Mouse (Mus musculus) telencephalon, adult 2 months (tissue): ENCODE measurements around the gene Larp4b.

Experiments used
- DNase-seq: peaks from one replicate; pipeline ENCODE4 v3.0.0-alpha.2; 2011; ENCODE audit warnings: low read depth, low spot score

The Larp4b gene

DNA sequence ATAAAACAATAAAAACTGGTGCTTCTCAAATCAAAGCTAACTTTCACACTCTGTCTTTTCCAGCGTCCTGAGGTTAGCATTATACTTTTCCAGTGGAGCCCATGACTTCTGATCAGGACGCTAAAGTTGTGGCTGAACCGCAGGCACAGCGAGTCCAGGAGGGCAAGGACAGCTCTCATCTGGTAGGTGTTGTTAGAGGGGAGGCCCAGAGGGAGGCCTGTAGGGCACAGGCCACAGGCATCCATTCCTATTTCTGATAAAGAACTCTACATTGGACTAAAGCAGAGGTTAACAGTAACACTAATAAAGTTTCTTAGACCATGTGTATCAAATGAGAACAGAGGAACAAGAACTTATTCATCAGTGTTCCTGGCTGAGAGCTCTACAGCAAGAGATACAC, 28.4 kb downstream of the Larp4b start:
- DNase-seq, result no peak

DNA sequence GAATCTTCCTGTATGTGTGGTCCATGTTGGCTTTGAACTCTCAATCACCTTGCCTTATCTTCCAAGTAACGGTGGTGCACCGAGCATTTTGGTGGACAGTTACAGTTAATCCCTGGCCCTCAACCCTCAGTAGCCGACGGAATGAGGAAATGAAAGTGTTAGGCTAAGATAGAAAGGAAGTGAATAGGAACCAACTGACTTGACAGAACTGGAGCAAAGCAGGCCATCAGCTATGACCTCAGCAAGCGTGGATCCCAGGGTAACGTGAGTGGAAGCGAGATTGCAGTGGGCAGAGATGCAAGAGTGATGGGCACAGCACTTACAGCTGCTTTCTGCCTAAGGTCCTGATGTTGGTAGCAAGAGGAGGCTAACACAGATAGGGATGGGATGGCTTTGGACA, 31.5 kb downstream of the Larp4b start:
- no peak for DNase-seq

DNA sequence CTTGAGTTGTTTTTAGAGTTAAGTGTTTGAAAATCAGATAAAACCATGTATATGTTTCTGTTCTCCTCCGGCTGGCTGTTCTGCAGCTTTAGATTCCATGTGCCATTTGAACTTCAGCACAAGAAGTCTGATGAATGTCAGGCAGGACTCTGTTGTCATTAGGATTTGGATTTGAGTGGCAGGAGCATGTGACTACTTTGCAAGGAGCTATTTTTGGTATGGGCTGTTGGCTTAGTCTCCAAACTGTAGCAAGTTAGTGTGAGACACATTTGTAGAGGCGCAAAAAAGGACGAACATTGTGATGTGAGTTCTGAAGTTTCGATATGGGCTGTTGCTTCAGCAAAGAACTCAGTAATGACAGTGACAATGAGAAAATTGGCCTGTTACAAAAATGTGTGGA, 34.0 kb downstream of the Larp4b start:
- DNase-seq, result no peak

DNA sequence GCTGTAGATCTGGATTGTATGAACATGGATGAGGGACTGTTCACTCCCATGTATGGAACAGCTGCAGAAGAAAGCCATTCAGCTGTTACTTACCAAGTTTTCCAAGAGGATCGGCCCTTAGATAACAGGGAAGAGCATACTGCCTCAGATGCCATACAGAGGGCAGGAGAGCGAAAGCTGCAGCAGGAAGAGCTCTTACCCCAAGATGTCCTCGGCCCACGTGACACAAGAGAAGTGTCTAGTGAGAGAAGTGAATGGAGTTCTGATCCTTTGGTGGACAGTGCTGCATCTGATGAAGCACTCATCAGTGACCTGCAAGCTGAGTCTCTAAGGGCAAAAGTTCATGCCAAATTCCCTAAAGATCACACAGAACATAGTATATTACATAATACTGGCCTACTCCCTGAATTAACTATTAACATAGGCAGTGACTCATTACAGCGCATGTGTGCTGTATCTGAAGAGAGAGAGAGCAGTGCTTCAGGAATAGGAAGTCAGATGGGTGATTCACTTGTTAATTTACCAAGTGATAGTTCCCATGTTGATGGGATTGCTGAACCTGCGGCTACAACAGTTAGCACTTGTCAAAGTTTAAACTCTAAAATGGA, 35.1 kb downstream of the Larp4b start:
- DNase-seq, result no peak

DNA sequence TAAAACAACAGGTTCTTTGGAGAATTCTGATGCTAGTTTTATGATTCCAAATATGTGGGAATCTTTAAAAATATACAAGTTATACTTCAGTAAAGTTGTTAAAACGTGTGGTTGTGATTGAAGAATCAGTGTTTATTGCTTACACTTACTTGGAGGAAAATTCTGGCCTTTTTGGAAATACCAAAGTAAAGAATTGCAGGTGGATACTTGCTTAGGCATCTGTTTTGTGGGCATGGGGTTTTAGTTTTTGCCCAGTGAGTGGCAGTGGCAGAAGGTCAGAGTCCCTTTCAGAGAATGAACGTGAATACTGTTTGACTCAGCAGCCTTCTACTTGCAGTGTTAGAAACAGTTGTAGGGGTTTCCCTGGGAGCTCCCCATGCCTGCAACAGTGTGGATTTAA, 40.7 kb downstream of the Larp4b start:
- DNase-seq, result no peak

DNA sequence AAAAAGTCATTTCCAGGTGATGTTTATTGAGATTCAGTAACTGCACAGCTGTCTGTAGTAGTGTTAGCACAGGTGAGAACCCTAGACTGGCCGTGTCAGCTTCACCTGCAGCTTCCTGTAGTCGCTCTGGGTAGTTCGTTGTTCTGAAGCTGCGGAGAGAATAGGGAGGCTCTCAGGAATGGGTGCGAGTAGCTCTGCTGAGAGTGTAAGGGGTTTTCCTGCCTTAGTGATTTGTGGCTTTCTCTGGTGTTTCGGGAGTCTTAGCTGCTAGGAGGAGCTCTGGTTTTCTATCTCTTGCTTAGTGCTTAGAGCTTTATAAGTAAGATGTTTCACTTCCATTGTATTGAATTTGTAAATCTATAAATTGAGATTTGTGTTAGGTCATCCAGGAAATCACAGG, 42.4 kb downstream of the Larp4b start:
- no peak for DNase-seq

DNA sequence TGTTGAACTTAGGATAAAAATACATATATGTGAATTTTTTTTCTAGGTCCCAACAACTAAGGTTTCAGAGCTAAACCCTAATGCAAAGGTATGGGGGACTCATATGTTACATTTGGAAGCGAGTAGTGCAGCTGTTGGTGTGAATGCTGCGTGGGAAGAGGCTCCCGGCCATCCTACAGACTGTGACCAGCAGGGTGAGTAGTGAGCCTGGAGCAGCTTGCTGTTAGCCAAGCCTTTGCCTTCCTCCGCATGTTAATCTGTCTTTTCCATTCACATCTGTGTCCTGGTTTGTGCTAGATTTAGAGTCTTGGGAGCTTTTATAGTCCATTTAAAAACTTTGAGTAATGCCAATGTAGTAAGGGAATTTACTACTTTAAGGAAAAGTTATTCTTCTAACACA, 43.1 kb downstream of the Larp4b start:
- peak; percentile 58 for DNase-seq

DNA sequence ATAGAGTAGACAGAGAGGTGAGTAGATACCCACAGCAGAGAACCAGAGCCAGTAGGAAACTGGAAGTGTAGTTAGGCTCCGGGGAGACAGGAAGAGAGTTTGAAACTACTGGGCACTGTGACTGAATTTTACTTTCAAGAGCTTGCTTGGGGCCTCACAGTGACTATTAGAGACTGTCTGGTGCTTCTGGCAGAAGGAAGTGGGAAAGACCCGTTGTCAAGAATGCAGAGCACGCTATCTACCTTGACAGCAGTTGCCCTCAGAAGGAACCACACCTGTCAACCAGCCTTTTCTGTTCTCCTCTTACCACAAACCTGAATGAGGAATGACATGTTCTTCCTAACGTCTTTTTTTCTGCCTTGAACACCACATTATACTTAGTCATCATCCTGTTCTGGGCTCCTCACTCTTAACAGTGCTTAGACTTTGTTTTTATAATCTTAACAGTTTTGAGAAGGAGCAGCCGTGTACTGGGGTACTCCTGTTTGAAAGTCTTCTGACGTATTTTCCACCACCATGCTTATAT, 45.8 kb downstream of the Larp4b start:
- DNase-seq, result no peak

DNA sequence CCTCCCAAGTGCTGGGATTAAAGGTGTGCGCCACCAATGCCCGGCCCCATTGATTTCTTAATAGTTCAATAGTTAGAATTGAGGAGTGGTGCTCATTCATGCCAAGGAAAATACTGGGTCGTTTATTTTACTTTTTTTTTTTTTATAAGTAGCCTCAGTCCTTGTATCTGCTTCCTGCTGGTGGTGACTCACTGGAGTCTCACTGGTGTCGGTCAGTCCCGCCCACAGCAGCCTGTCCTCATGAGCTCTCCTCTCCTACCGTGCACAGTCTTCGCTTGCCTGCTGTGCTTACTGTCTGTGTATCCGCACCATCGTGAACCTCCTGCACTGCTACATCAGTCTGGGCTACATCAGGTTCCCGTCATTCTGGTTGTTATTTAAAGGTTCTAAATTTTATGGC, 46.5 kb downstream of the Larp4b start:
- no peak for DNase-seq

DNA sequence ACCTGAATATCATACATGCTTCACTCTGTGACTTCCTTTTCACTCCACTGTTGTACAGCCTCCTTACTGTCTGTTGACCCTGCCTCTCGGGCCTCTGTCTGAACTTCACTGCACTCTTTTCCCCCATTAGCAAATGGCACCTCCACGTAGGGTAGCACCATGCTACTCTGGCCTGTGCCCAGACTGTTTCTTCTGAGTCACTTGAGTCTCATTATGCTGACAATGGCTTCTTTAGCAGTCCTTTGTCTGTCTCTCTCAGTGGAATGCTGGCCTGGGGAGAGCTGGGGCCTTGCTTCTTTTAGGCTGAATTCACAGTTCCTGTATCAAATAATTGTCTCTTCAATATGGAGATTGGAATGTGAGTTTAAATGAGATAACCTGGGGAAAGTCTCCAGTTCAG, 48.7 kb downstream of the Larp4b start:
- DNase-seq, result no peak

DNA sequence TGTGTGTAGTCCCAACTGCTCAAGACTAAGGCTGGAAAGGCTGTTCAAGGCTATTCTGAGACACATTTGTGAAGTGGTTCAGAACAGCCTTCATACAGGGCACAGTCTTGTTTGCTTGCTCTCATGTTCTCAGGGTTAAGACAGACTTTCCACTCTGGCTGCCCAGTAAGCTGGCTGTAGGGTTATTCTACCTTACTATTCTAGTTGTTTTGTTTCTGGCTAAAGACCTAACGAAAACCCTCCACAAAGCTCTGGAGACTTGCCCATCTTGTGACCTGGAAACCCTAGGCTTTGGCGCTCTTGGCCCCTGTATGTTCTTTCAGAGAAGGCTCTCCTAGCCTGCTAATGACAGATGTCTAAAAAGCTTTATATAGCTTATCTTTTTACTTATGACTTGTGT, 55.1 kb downstream of the Larp4b start:
- no peak for DNase-seq

DNA sequence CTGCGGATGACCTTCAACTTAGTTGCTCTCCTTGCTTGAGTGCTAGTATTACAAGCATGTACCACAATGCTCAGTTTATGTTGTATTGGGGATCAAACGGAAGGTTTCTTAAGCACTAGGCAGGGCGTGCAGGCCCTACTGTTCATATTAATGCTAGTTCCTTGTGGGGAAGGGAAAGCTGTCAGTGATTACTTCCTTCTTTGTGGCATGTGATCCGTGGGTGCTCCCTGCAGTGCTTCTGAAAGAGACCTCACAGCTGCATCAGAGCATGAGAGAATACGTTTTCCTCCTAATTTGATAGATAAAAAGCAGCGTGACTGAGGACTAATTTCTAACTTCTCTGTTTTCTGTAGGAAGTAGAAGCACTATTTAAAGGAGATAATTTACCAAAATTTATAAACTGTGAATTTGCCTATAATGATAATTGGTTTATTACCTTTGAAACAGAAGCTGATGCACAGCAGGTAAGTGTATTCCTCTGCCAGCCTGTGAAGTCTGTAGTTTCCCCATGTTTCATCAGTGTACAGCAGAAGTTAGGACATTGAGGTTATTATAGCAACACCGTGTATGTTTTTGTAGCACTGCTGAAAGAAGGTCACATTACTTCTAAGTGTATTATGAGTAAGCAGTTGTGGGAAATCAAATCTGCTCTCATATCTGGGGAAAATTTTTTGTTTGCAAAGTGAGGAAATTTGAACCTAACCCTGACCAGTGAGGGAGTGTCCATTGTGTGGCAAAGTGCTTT, 56.0 kb downstream of the Larp4b start:
- DNase-seq, result peak; percentile 36

DNA sequence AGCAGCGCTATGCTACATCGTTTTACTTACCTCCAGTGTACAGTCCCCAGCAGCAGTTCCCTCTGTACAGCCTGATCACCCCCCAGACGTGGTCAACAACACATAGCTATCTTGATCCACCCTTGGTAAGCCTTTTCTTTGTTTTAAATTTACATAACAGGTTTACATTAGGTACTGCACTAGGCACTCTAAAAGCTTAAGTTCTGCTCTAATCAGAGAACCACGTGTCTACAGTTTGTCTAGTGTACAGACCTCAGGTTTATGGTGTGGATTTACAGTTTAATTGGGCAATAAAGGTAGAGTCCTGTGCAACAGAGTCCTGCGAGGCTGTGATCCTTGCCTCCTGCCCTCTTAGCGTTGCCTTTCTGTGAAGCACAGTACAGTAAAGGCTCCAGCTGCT, 57.4 kb downstream of the Larp4b start:
- DNase-seq, result no peak

DNA sequence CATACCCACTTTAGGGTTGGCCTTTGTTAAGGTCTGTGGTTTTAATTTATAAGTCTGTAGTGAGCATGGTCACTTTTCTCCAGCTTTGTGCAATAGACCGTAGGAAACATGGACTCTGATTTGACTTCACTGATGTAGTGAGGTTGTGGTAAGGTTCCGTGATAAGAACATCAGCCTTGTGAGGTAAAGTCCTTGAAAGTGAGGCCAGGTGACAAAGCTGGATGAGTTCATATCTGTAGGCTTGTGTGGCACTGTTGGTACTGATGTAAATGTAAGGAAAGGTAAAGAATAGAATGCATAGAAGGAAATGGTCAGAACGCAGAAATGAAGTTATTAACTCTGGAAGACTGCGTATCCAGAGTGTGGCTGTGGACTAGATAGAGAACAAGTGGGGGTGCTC, 57.9 kb downstream of the Larp4b start:
- no peak for DNase-seq

DNA sequence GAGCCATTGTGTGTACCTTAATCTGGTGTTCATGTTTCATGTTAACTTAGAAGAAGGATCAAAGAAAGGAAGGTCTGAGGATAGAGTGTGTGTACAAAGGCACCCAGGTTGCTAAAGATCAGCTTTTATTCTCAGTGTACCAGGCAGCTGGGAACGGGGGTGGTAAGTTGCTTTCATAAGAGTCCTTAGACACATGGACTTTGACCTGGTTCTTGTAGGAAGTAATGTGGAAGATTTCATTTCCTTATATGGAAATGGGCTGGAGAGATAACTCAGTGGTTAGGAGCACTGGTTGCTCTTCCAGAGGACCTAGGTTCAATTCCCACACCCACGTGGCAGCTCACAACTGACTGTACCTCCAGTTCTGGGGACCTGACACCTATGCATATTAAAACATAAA, 58.6 kb downstream of the Larp4b start:
- DNase-seq, result no peak

DNA sequence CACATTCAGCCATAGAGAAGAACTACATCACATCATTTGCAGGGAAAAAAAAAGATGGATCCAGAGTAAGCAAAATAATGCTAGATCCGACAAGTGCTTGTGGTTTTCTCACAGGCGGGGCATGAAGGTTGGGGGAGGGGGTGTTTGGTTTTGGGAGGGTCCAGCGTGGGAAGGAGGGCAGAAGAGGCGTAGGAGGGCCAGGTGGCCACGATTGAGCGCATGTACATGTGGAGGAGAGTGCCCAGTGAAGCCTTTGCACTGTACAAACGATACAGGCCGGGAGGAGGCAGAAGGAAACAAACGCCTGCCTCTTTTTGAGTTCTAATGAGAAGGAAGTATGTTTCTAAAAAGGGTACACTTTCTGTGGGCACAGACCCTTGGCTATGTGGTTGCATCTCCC, 60.1 kb downstream of the Larp4b start:
- no peak for DNase-seq

DNA sequence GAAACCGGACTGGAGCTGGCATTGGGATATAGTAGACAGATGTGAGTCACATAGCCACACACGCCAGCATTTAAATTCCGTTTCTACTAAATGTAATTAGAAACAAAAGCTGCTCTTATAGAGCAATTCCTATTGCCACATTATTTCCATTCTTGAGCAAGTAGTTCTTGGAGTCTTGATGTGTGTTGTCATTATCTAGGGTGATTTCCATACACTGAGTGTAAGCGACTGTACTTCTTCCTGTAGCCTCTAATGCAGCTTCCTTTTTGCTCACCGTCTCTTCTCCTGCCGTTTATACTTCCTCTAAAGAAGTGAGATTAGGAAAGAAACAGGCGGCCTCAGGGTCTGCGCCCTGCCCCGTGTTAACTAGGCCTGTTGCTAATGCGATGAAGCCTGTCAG, 65.6 kb downstream of the Larp4b start:
- no peak for DNase-seq

DNA sequence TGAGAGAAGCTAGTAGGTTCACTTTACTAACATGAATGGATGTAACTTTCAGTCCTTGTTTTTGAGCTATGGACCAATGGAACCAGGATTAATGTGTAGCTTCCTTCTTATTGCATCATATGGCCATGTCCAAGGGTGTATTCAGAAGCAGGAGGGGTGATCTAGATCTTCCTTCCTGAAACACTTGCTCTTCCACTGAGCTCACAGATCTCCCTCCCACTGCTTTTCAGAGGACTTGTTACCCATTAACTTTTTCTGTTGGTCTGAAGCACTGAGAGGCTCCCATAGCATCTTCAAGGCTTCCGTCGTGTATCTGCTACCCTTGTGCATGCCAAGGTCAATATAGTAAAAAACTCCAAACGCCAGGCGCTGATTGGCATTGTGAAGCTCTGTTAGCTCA, 69.2 kb downstream of the Larp4b start:
- DNase-seq, result no peak

DNA sequence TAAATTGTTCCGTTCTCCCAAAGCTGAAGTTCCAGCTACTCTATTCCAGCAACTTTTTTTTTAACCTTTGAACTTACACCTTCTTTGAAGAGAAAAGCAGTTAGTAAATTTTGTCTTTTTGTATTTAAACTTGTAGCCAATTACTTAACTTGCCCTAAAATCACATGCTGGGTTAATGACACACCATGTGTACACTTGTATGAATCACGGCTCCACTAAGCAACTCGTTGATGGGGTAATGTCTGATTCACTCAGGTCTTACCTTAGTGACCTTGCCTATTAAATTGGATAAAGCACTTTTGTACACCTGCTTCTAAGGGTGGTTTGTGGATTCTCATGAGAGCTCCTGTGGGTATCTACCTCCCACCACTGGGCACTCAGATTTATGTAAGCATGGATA, 74.2 kb downstream of the Larp4b start:
- DNase-seq, result no peak

DNA sequence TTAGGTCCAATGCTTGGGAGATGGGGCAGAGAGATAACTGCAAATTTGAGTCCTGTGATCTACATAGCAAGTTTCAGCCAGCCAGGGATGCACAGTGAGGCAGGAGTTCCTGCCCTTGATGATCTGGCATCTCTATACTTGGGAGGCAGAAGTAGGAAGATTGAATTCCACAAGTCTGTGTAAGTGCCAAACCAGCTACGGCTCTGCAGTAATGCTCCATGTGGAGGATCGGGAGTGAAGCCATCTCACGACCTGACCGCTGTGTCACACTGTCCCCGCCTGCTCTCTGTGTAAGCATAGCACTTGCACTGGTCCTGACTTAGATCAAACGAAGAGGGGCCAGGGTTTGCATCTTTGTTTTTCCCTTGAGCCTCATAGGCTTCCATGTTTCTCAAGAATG, 75.9 kb downstream of the Larp4b start:
- DNase-seq, result no peak

DNA sequence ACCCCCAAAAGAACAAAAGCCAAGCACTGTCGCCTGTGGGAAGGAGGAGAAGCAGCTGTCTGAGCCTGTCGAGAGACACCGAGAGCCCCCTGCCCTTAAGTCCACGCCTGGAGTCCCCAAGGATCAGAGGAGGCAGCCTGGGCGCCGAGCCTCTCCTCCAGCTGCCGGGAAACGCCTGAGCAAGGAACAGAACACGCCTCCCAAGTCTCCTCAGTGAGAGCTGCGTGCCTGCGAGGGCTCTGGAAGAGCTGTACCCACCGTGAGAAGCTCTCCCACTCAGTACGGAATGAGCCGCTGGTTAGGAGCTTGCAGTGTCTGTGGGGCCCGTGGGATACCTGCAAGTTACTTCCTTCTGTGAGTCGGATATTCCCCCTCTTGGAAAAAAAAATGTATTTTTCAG, 77.0 kb downstream of the Larp4b start:
- no peak for DNase-seq

DNA sequence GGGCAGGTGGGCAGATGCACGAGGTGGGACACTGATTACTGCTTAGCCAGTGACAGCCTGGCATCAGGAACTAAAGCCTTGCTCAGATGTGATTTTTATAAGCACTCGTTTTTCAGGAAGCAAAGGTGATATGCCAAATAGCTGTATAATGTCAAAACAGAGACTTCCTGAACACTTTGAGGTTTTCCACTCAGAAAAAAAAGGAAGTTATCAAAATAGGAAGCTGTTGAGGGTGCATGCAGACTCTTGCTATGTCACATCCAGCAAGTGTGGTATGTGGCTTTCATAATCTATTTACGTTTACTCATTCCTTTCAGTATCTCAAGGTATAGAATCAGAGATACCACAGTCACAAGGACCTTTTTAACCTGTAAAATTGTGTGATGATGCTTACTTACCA, 79.7 kb downstream of the Larp4b start:
- no peak for DNase-seq

DNA sequence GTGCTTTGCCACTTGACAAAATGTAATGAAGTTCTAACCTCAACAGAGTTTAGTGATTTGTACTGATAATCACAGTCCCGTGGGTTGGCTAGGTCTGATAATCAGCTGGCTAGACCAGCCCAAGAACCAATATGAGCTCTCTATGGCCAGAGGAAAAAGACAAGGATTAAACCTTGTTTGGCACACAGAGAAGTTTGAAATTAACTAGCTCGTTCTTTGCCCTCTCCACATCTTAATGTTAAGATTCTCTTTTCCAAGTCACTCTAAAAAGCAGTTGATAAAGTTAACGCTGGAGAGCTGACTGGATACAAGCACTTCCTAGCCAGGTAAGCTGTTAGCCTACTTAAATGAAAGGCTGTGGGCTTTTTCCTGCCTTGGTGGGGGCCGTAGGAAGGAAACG, 81.5 kb downstream of the Larp4b start:
- no peak for DNase-seq

DNA sequence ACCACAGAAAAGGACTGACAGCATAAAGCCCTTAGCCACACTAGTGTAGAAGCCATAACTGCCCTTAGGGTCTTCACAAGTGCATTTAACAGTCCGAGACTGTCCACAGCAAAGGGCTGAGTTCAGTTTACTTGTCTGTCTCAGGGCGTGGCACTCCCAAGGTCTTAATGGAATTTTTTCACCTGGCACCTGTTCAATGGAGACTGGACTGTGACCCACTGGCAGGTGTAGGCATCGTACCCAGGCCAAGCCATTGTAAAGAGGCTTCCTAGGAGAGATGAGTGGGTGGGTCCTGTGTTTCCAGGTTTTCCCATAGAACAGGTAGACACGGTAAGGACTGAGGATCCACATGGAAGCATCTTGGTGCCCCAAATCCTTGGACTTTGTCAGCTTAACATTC, 84.6 kb downstream of the Larp4b start:
- DNase-seq, result no peak
